Mouse (Mus musculus): ENCODE results near the gene C1ql4. TPM values are rescaled to one million over a fixed set of nuclear protein-coding genes. Genes with fewer than 3 reads are reported as not detected.
"Not testable (repeated sequence)": the region's sequence is repeated elsewhere in the genome, so short reads cannot be mapped to it uniquely, and the experiment has no call there.

Gene C1ql4
- total RNA-seq, 2 experiments from 2014 or later = not detected

- DNase-seq = no peak
These were observed 10.9 kb upstream of the C1ql4 start for GRCm38 (mm10) chr15:99098493-99098861.

GRCm38 (mm10) chr15:99097840-99098492, 10.3 kb upstream of the C1ql4 start:
- no peak for DNase-seq

GRCm38 (mm10) chr15:99096831-99097500, 9.3 kb upstream of the C1ql4 start:
- no peak for DNase-seq

- no peak for DNase-seq
These were observed 8.6 kb upstream of the C1ql4 start for GRCm38 (mm10) chr15:99096061-99096793.

GRCm38 (mm10) chr15:99095356-99095755, 7.7 kb upstream of the C1ql4 start:
- no peak for DNase-seq

GRCm38 (mm10) chr15:99094631-99095270, 7.1 kb upstream of the C1ql4 start:
- no peak for DNase-seq

- DNase-seq = peak; percentile 53 to 60
These were observed 6.0 kb upstream of the C1ql4 start for GRCm38 (mm10) chr15:99093291-99094258.

- DNase-seq = no peak
These were observed 5.3 kb upstream of the C1ql4 start, which contains the start of gene Dnajc22 for GRCm38 (mm10) chr15:99092870-99093269. TSS of gene Dnajc22 (plus strand) at chr15:99093170.

- DNase-seq = no peak
These were observed 1.5 kb upstream of the C1ql4 start for GRCm38 (mm10) chr15:99089069-99089468.

GRCm38 (mm10) chr15:99088292-99088691, 675 bp upstream of the C1ql4 start:
- DNase-seq = peak; percentile 68 to 81

- DNase-seq = no peak
These were observed 1.6 kb downstream of the C1ql4 start for GRCm38 (mm10) chr15:99085997-99086396.

GRCm38 (mm10) chr15:99084618-99085017, 3.0 kb downstream of the C1ql4 start:
- no peak for DNase-seq

- DNase-seq = no peak
These were observed 3.6 kb downstream of the C1ql4 start for GRCm38 (mm10) chr15:99083867-99084557.

- peak; percentile 38 to 67 for DNase-seq
These were observed 4.4 kb downstream of the C1ql4 start for GRCm38 (mm10) chr15:99083258-99083657.

GRCm38 (mm10) chr15:99082840-99083239, 4.8 kb downstream of the C1ql4 start:
- no peak for DNase-seq

- DNase-seq = no peak
These were observed 5.3 kb downstream of the C1ql4 start for GRCm38 (mm10) chr15:99082322-99082721.

- DNase-seq = no peak
These were observed 7.8 kb downstream of the C1ql4 start for GRCm38 (mm10) chr15:99079804-99080203.

- no peak for DNase-seq
These were observed 9.3 kb downstream of the C1ql4 start for GRCm38 (mm10) chr15:99078181-99078910.

GRCm38 (mm10) chr15:99076011-99076410, 11.6 kb downstream of the C1ql4 start:
- not testable (repeated sequence) for DNase-seq

Data from heart, adult 18-20 months (tissue).